In genomic region chr2:78905916-78906315, GRCm38 (mm10) we compare ENCODE assay signal across 15 mouse cellular contexts. TPM values are rescaled to one million over a fixed set of nuclear protein-coding genes. Genes with fewer than 3 reads are reported as not detected.
DNase-seq lines count a peak whose midpoint lies in the region; ATAC-seq lines count a peak whose summit lies in the region.
"Had no signal": no experiment of that assay in that cellular context is flagged by ENCODE, and none has a peak within 500 bp of the region (broad histone marks: within the 10 kb centered on the region; RNA-seq: fewer than 3 reads in every experiment).

No protein-coding gene starts in this region.

- no peak for ATAC-seq in embryonic facial prominence, embryonic 14.5 days (ENCODE audit: low read depth)
- ATAC-seq in heart, embryonic 14.5 days (ENCODE audit: insufficient number of reproducible peaks, insufficient read depth, low FRiP score, low read depth), result no peak
- peak; percentile 55; the same call in 1 of the 2 replicates for ATAC-seq in forebrain, embryonic 15.5 days (replicated peaks)

- H3K27ac ChIP-seq in embryonic facial prominence, embryonic 14.5 days (replicated peaks; ENCODE audit: low read depth, low read length), result no peak overlapping the region
- H3K27ac ChIP-seq in embryonic facial prominence, embryonic 10.5 days (replicated peaks), result no peak overlapping the region
- H3K27ac ChIP-seq in heart, embryonic 14.5 days (replicated peaks in 1 of 2; ENCODE audit: control insufficient read depth in 1 of 2, insufficient read depth in 1 of 2, low read depth in 2 of 2, low read length in 2 of 2), result peak overlapping the region in 1 of 2 experiments; percentile 41; a peak in 1 of 4 replicates
- H3K27ac ChIP-seq in forebrain, embryonic 15.5 days (replicated peaks), result 0 out of 2 replicates have a peak overlapping the region, but pooled peaks have one; percentile 26
- H3K27ac ChIP-seq: limb, embryonic 15.5 days; midbrain, embryonic 10.5 days; neural tube, embryonic 15.5 days had no signal

- no peak overlapping the region for H3K4me2 ChIP-seq in embryonic facial prominence, embryonic 14.5 days (ENCODE audit: low read depth, low read length)
- H3K4me2 ChIP-seq in heart, embryonic 14.5 days (ENCODE audit: low read length), result peak overlapping the region; percentile 16; the same call in 1 of the 2 replicates
- no peak overlapping the region for H3K4me2 ChIP-seq in forebrain, embryonic 15.5 days (replicated peaks)
- H3K4me2 ChIP-seq: limb, embryonic 15.5 days; neural tube, embryonic 15.5 days had no signal

- no peak overlapping the region for H3K4me3 ChIP-seq in embryonic facial prominence, embryonic 14.5 days (ENCODE audit: low read depth, low read length)
- H3K4me3 ChIP-seq in embryonic facial prominence, embryonic 10.5 days, result no peak overlapping the region
- no peak overlapping the region for H3K4me3 ChIP-seq in heart, embryonic 14.5 days (ENCODE audit: control insufficient read depth in 1 of 2, insufficient read depth in 1 of 2, low read depth in 1 of 2, low read length in 2 of 2)
- H3K4me3 ChIP-seq in forebrain, embryonic 15.5 days, result no peak overlapping the region
- H3K4me3 ChIP-seq: erythroblast, embryonic 14.5 days; limb, embryonic 15.5 days; midbrain, embryonic 10.5 days; neural tube, embryonic 15.5 days had no signal

- 0 out of 2 replicates have a peak, but pooled peaks cover 6% of the 10 kb centered on the region for H3K4me1 ChIP-seq in embryonic facial prominence, embryonic 14.5 days (ENCODE audit: control insufficient read depth, insufficient read depth, low read length)
- H3K4me1 ChIP-seq in embryonic facial prominence, embryonic 10.5 days, result peaks cover 11% of the 10 kb centered on the region
- peaks cover 7 to 30% of the 10 kb centered on the region in 2 experiments for H3K4me1 ChIP-seq in heart, embryonic 14.5 days (ENCODE audit: control insufficient read depth in 2 of 2, insufficient read depth in 2 of 2, low read length in 2 of 2)
- peaks cover 10% of the 10 kb centered on the region; the same call in 1 of the 2 replicates for H3K4me1 ChIP-seq in forebrain, embryonic 15.5 days

- no peaks in the 10 kb centered on the region for H3K9me3 ChIP-seq in embryonic facial prominence, embryonic 14.5 days (ENCODE audit: control insufficient read depth, low read length)
- H3K9me3 ChIP-seq in embryonic facial prominence, embryonic 10.5 days, result no peaks in the 10 kb centered on the region
- no peaks in the 10 kb centered on the region for H3K9me3 ChIP-seq in heart, embryonic 14.5 days (ENCODE audit: control insufficient read depth, low read length)
- H3K9me3 ChIP-seq in forebrain, embryonic 15.5 days, result no peaks in the 10 kb centered on the region
- H3K9me3 ChIP-seq: limb, embryonic 15.5 days; neural tube, embryonic 15.5 days had no signal

- no peak overlapping the region for H3K9ac ChIP-seq in embryonic facial prominence, embryonic 14.5 days (ENCODE audit: low read depth, low read length)
- H3K9ac ChIP-seq in heart, embryonic 14.5 days (ENCODE audit: low read length), result no peak overlapping the region
- H3K9ac ChIP-seq in forebrain, embryonic 15.5 days (replicated peaks), result no peak overlapping the region
- H3K9ac ChIP-seq: limb, embryonic 15.5 days; neural tube, embryonic 15.5 days had no signal

- DNase-seq in embryonic facial prominence, embryonic 14.5 days (ENCODE audit: low spot score), result peak; percentile 15
- no peak for DNase-seq in embryonic facial prominence, embryonic 10.5 days (ENCODE audit: low spot score)
- no peak for DNase-seq in heart, postnatal 36 days
- DNase-seq in 416B (ENCODE audit: low read depth), result peak; percentile 21
- DNase-seq in layer of hippocampus, postnatal 36 days, result no peak
- DNase-seq: adrenal gland, postnatal 14 days; cerebellum, postnatal 14 days; lung, postnatal 14 days; thymus, postnatal 36 days had no signal

- WGBS in embryonic facial prominence, embryonic 14.5 days, result 34% methylated on average over 3 of the region's 3 CpGs
- WGBS in embryonic facial prominence, embryonic 10.5 days, result 76% methylated on average over 3 of the region's 3 CpGs
- 43% methylated on average over 3 of the region's 3 CpGs for WGBS in heart, embryonic 14.5 days
- WGBS in forebrain, embryonic 15.5 days, result 52% methylated on average over 3 of the region's 3 CpGs

- intact Hi-C loops in heart, postnatal 36 days (cut with DNase I), result loop anchor here (2.0 kb wide), 1 partner anchor 35 kb away; no protein-coding TSS in a partner anchor

- no peaks in the 10 kb centered on the region for H3K27me3 ChIP-seq in embryonic facial prominence, embryonic 14.5 days (replicated peaks; ENCODE audit: control insufficient read depth, insufficient read depth, low read length)
- no peaks in the 10 kb centered on the region for H3K27me3 ChIP-seq in embryonic facial prominence, embryonic 10.5 days (replicated peaks; ENCODE audit: low read depth, poor library complexity, severe bottlenecking)
- H3K27me3 ChIP-seq in heart, embryonic 14.5 days (ENCODE audit: control insufficient read depth, insufficient read depth, low read length), result no peaks in the 10 kb centered on the region
- no peaks in the 10 kb centered on the region for H3K27me3 ChIP-seq in forebrain, embryonic 15.5 days
- H3K27me3 ChIP-seq: limb, embryonic 15.5 days; neural tube, embryonic 15.5 days had no signal

- H3K36me3 ChIP-seq in embryonic facial prominence, embryonic 14.5 days (ENCODE audit: control insufficient read depth, insufficient read depth, low read length), result no peaks in the 10 kb centered on the region
- no peaks in the 10 kb centered on the region for H3K36me3 ChIP-seq in embryonic facial prominence, embryonic 10.5 days (replicated peaks)
- H3K36me3 ChIP-seq in heart, embryonic 14.5 days (ENCODE audit: control insufficient read depth, insufficient read depth, low read length), result no peaks in the 10 kb centered on the region
- H3K36me3 ChIP-seq in forebrain, embryonic 15.5 days, result no peaks in the 10 kb centered on the region
- H3K36me3 ChIP-seq: limb, embryonic 15.5 days; neural tube, embryonic 15.5 days had no signal

RNA-seq across cellular contexts. Expression of gene Ube2e3, which starts 38.0 kb away (rescaled TPM):
- polyA plus RNA-seq in embryonic facial prominence, embryonic 14.5 days (2014; fragmentation: Nextera tagmentation; extraction: Ambion mirVana), result 120 and 138 TPM in 2 replicates
- polyA plus RNA-seq in embryonic facial prominence, embryonic 10.5 days (2016; fragmentation: Nextera tagmentation; extraction: Ambion mirVana), result 209 and 212 TPM in 2 replicates
- 128 and 136 TPM in 2 replicates for polyA plus RNA-seq in heart, embryonic 14.5 days (2014; fragmentation: Nextera tagmentation; extraction: Ambion mirVana)
- 10 to 100 TPM; 45.4 to 48.0 TPM for total RNA-seq in heart, postnatal 36 days (2021)
- 259 and 261 TPM in 2 replicates for polyA plus RNA-seq in forebrain, embryonic 15.5 days (2015; fragmentation: Nextera tagmentation; extraction: Ambion mirVana)
- 100 to 1,000 TPM; 113 to 116 TPM for total RNA-seq in layer of hippocampus, postnatal 36 days (2021)

Comparison
In these comparisons a context has a peak if more than half of its experiments do, and no peak if none do; other contexts are left out.
1. DNase-seq: peak in embryonic facial prominence, embryonic 14.5 days (single experiment) and 416B (single experiment); none in embryonic facial prominence, embryonic 10.5 days (single experiment), heart, postnatal 36 days (0 of 2) and layer of hippocampus, postnatal 36 days (0 of 2).